Mouse (Mus musculus): ENCODE data around the gene Olfr918. TPM values are rescaled to one million over a fixed set of nuclear protein-coding genes. Genes with fewer than 3 reads are reported as not detected.

Olfr918 gene
- polyA plus RNA-seq, 2 experiments, result not detected

DNA sequence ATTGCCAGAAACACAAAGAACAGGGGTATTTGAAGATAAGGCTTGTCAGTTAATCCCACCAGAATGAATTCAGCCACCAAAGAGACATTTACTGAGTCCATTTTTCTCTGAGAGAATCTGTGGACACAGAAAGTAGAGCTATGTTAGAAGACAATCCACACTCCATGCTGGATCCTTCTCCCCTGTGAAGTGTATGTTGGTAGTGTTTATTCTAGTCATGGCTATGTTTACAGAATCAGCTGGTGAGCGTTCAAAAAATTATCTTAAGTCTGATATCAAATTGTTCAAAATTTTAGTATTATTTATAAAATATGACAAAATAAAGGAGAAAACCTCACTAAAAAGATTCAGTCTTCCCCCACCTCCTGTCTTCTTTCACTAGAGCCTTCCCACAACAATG, 8.7 kb downstream of the Olfr918 start, which contains the start of gene Olfr917:
Gene Olfr917, minus strand, starts transcription at position 101 of the 400 bp plus-strand sequence.
- Histone ChIP-seq H3K27me3 (ENCODE audit: control insufficient read depth, insufficient read depth, low read length) (no peaks in the 10 kb centered on the region), H3K4me3 (ENCODE audit: insufficient read depth in 1 of 2, low read depth in 2 of 2, low read length in 2 of 2) (no peak within 1 kb of the TSS), H3K4me2 (ENCODE audit: low read depth) (no peak within 1 kb of the TSS), H3K36me3 (replicated peaks; ENCODE audit: control insufficient read depth, insufficient read depth, low read depth) (no peaks in the 10 kb centered on the region), H3K9ac (replicated peaks) (no peak within 1 kb of the TSS), H3K27ac (no peak within 1 kb of the TSS), H3K9me3 (ENCODE audit: control insufficient read depth, low read length) (no peaks in the 10 kb centered on the region), H3K4me1 (replicated peaks; ENCODE audit: control insufficient read depth in 2 of 2, insufficient read depth in 2 of 2, low read length in 1 of 2) (no peaks in the 10 kb centered on the region)
- DNase-seq (ENCODE audit: low read depth in 3 of 3, low spot score in 3 of 3), result no peak
- 59% methylated on average over 1 of the region's 1 CpGs for WGBS (ENCODE audit: insufficient replicate concordance)
- no peak for TF ChIP-seq EP300 (IDR thresholded peaks at IDR 0.05; ENCODE audit: low read depth)
- ATAC-seq (ENCODE audit: insufficient read depth), result no peak

DNA sequence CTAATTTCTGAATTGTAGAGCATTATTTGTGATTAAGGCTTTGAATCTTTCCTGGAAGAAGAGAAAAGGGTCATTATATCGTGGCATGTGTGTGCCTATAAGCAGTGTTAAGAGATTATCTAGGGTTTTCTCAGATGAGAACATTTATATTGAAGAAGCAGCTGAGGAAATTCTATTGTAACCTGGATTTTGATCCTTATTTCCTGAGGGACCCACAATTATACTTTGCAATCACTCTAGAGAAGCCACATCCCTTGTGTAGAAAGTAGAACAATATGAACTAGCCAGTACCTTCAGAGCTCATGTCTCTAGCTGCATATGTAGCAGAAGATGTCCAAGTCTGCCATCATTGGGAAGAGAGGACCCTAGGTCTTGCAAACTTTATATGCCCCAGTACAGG, 14.6 kb downstream of the Olfr918 start, which contains the start of gene Olfr916:
Gene Olfr916, minus strand, starts transcription at position 101 of the 400 bp plus-strand sequence.
- H3K27ac ChIP-seq, result no peak within 1 kb of the TSS

DNA sequence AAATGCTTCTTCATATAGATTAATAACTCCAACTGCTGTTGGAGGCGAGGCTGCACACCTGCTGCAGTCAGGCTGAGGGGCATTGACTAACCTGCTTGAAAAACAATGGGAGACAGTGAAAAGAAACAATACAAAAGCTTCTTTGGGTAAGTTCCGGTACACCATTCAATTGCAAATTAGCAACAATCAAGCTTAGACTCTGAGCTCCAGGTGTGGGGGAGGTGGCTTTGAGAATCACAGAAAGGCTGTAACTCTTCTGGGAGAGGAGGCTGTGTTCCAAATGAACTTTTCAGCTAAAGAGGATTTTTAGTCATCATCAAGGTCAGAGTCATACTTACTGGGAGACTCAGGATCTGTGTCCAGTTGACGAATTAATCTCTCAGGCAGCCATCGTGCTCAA, 42.0 kb downstream of the Olfr918 start:
- ATAC-seq (ENCODE audit: insufficient read depth), result no peak
- H3K4me3 ChIP-seq (ENCODE audit: insufficient read depth in 1 of 2, low read depth in 2 of 2, low read length in 2 of 2), result no peak overlapping the region
- H3K4me1 ChIP-seq (replicated peaks; ENCODE audit: control insufficient read depth in 2 of 2, insufficient read depth in 2 of 2, low read length in 1 of 2), result no peaks in the 10 kb centered on the region
- WGBS (ENCODE audit: insufficient replicate concordance), result 48% methylated on average over 4 of the region's 4 CpGs
- DNase-seq (ENCODE audit: low read depth in 3 of 3, low spot score in 3 of 3), result no peak
- H3K36me3 ChIP-seq (replicated peaks; ENCODE audit: control insufficient read depth, insufficient read depth, low read depth), result no peaks in the 10 kb centered on the region
- no peaks in the 10 kb centered on the region for H3K9me3 ChIP-seq (ENCODE audit: control insufficient read depth, low read length)
- H3K9ac ChIP-seq (replicated peaks), result no peak overlapping the region
- H3K27ac ChIP-seq, result no peak overlapping the region
- no peak for TF ChIP-seq CTCF (IDR thresholded peaks at IDR 0.05; ENCODE audit: low read depth)
- TF ChIP-seq EP300 (IDR thresholded peaks at IDR 0.05; ENCODE audit: low read depth), result no peak
- H3K27me3 ChIP-seq (ENCODE audit: control insufficient read depth, insufficient read depth, low read length), result no peaks in the 10 kb centered on the region
- no peak overlapping the region for H3K4me2 ChIP-seq (ENCODE audit: low read depth)

More for the DNA sequence above, 14.6 kb downstream of the Olfr918 start, which contains the start of gene Olfr916:
- Histone ChIP-seq H3K36me3 (replicated peaks; ENCODE audit: control insufficient read depth, insufficient read depth, low read depth) (no peaks in the 10 kb centered on the region), H3K4me3 (ENCODE audit: insufficient read depth in 1 of 2, low read depth in 2 of 2, low read length in 2 of 2) (no peak within 1 kb of the TSS), H3K27me3 (ENCODE audit: control insufficient read depth, insufficient read depth, low read length) (no peaks in the 10 kb centered on the region), H3K4me1 (replicated peaks; ENCODE audit: control insufficient read depth in 2 of 2, insufficient read depth in 2 of 2, low read length in 1 of 2) (no peaks in the 10 kb centered on the region), H3K9me3 (ENCODE audit: control insufficient read depth, low read length) (no peaks in the 10 kb centered on the region), H3K4me2 (ENCODE audit: low read depth) (no peak within 1 kb of the TSS), H3K9ac (replicated peaks) (no peak within 1 kb of the TSS)
- ATAC-seq (ENCODE audit: insufficient read depth), result no peak
- TF ChIP-seq EP300 (IDR thresholded peaks at IDR 0.05; ENCODE audit: low read depth), result no peak
- TF ChIP-seq CTCF (IDR thresholded peaks at IDR 0.05; ENCODE audit: low read depth), result no peak
- WGBS (ENCODE audit: insufficient replicate concordance), result 43% methylated on average over 1 of the region's 1 CpGs
- no peak for DNase-seq (ENCODE audit: low read depth in 3 of 3, low spot score in 3 of 3)

Other genes starting within 250 kb of the Olfr918 start
- not detected in 2 replicates for gene Olfr901, start 245.1 kb downstream of the Olfr918 start, polyA plus RNA-seq (2012; rRNA removed)
- not detected in 2 replicates for gene Olfr901, start 245.1 kb downstream of the Olfr918 start, polyA plus RNA-seq (2014; fragmentation: Nextera tagmentation; extraction: Ambion mirVana)
- gene Olfr902, start 226.9 kb downstream of the Olfr918 start, polyA plus RNA-seq (2012; rRNA removed), result not detected in 2 replicates
- gene Olfr902, start 226.9 kb downstream of the Olfr918 start, polyA plus RNA-seq (2014; fragmentation: Nextera tagmentation; extraction: Ambion mirVana), result not detected in 2 replicates
- gene Olfr904, start 211.5 kb downstream of the Olfr918 start, polyA plus RNA-seq (2012; rRNA removed), result not detected in 2 replicates
- not detected in 2 replicates for gene Olfr904, start 211.5 kb downstream of the Olfr918 start, polyA plus RNA-seq (2014; fragmentation: Nextera tagmentation; extraction: Ambion mirVana)
- not detected in 2 replicates for gene Olfr905, start 203.5 kb downstream of the Olfr918 start, polyA plus RNA-seq (2012; rRNA removed)
- gene Olfr905, start 203.5 kb downstream of the Olfr918 start, polyA plus RNA-seq (2014; fragmentation: Nextera tagmentation; extraction: Ambion mirVana), result not detected in 2 replicates
- not detected in 2 replicates for gene Olfr906, start 187.5 kb downstream of the Olfr918 start, polyA plus RNA-seq (2012; rRNA removed)
- not detected in 2 replicates for gene Olfr906, start 187.5 kb downstream of the Olfr918 start, polyA plus RNA-seq (2014; fragmentation: Nextera tagmentation; extraction: Ambion mirVana)
- gene Olfr907, start 178.8 kb downstream of the Olfr918 start, polyA plus RNA-seq (2012; rRNA removed), result not detected in 2 replicates
- not detected in 2 replicates for gene Olfr907, start 178.8 kb downstream of the Olfr918 start, polyA plus RNA-seq (2014; fragmentation: Nextera tagmentation; extraction: Ambion mirVana)
- not detected in 2 replicates for gene Olfr911-ps1, start 153.0 kb downstream of the Olfr918 start, polyA plus RNA-seq (2012; rRNA removed)
- gene Olfr911-ps1, start 153.0 kb downstream of the Olfr918 start, polyA plus RNA-seq (2014; fragmentation: Nextera tagmentation; extraction: Ambion mirVana), result not detected in 2 replicates
- not detected in 2 replicates for gene Olfr910, start 136.8 kb downstream of the Olfr918 start, polyA plus RNA-seq (2012; rRNA removed)
- gene Olfr910, start 136.8 kb downstream of the Olfr918 start, polyA plus RNA-seq (2014; fragmentation: Nextera tagmentation; extraction: Ambion mirVana), result not detected in 2 replicates
- not detected in 2 replicates for gene Olfr912, start 94.4 kb downstream of the Olfr918 start, polyA plus RNA-seq (2012; rRNA removed)
- not detected in 2 replicates for gene Olfr912, start 94.4 kb downstream of the Olfr918 start, polyA plus RNA-seq (2014; fragmentation: Nextera tagmentation; extraction: Ambion mirVana)
- not detected in 2 replicates for gene Olfr913, start 81.8 kb downstream of the Olfr918 start, polyA plus RNA-seq (2012; rRNA removed)
- not detected in 2 replicates for gene Olfr913, start 81.8 kb downstream of the Olfr918 start, polyA plus RNA-seq (2014; fragmentation: Nextera tagmentation; extraction: Ambion mirVana)
- not detected in 2 replicates for gene Olfr914, start 69.5 kb downstream of the Olfr918 start, polyA plus RNA-seq (2012; rRNA removed)
- gene Olfr914, start 69.5 kb downstream of the Olfr918 start, polyA plus RNA-seq (2014; fragmentation: Nextera tagmentation; extraction: Ambion mirVana), result not detected in 2 replicates
- not detected in 2 replicates for gene Olfr916, start 14.7 kb downstream of the Olfr918 start, polyA plus RNA-seq (2012; rRNA removed)
- gene Olfr916, start 14.7 kb downstream of the Olfr918 start, polyA plus RNA-seq (2014; fragmentation: Nextera tagmentation; extraction: Ambion mirVana), result not detected in 2 replicates
- gene Olfr917, start 8.8 kb downstream of the Olfr918 start, polyA plus RNA-seq (2012; rRNA removed), result not detected in 2 replicates
- not detected in 2 replicates for gene Olfr917, start 8.8 kb downstream of the Olfr918 start, polyA plus RNA-seq (2014; fragmentation: Nextera tagmentation; extraction: Ambion mirVana)
- not detected in 2 replicates for gene Olfr919, start 29.1 kb upstream of the Olfr918 start, polyA plus RNA-seq (2012; rRNA removed)
- gene Olfr919, start 29.1 kb upstream of the Olfr918 start, polyA plus RNA-seq (2014; fragmentation: Nextera tagmentation; extraction: Ambion mirVana), result not detected in 2 replicates
- 3.0 and 4.5 TPM in 2 replicates for gene Vwa5a, start 43.7 kb upstream of the Olfr918 start, polyA plus RNA-seq (2012; rRNA removed)
- 8.5 TPM in 2 replicates for gene Vwa5a, start 43.7 kb upstream of the Olfr918 start, polyA plus RNA-seq (2014; fragmentation: Nextera tagmentation; extraction: Ambion mirVana)
- gene Olfr920, start 77.7 kb upstream of the Olfr918 start, polyA plus RNA-seq (2012; rRNA removed), result 0.03 and 0.04 TPM in 2 replicates
- not detected in 2 replicates for gene Olfr920, start 77.7 kb upstream of the Olfr918 start, polyA plus RNA-seq (2014; fragmentation: Nextera tagmentation; extraction: Ambion mirVana)
- not detected in 2 replicates for gene Olfr921, start 98.5 kb upstream of the Olfr918 start, polyA plus RNA-seq (2012; rRNA removed)
- not detected in 2 replicates for gene Olfr921, start 98.5 kb upstream of the Olfr918 start, polyA plus RNA-seq (2014; fragmentation: Nextera tagmentation; extraction: Ambion mirVana)
- not detected in 2 replicates for gene Olfr922, start 140.0 kb upstream of the Olfr918 start, polyA plus RNA-seq (2012; rRNA removed)
- gene Olfr922, start 140.0 kb upstream of the Olfr918 start, polyA plus RNA-seq (2014; fragmentation: Nextera tagmentation; extraction: Ambion mirVana), result not detected in 2 replicates
- not detected in 2 replicates for gene Olfr923, start 151.9 kb upstream of the Olfr918 start, polyA plus RNA-seq (2012; rRNA removed)
- not detected in 2 replicates for gene Olfr923, start 151.9 kb upstream of the Olfr918 start, polyA plus RNA-seq (2014; fragmentation: Nextera tagmentation; extraction: Ambion mirVana)
- gene Olfr924, start 169.8 kb upstream of the Olfr918 start, polyA plus RNA-seq (2012; rRNA removed), result not detected in 2 replicates
- not detected in 2 replicates for gene Olfr924, start 169.8 kb upstream of the Olfr918 start, polyA plus RNA-seq (2014; fragmentation: Nextera tagmentation; extraction: Ambion mirVana)
- gene Olfr26, start 180.5 kb upstream of the Olfr918 start, polyA plus RNA-seq (2012; rRNA removed), result not detected in 2 replicates
- not detected in 2 replicates for gene Olfr26, start 180.5 kb upstream of the Olfr918 start, polyA plus RNA-seq (2014; fragmentation: Nextera tagmentation; extraction: Ambion mirVana)
- gene Olfr926, start 202.5 kb upstream of the Olfr918 start, polyA plus RNA-seq (2012; rRNA removed), result not detected in 2 replicates
- not detected in 2 replicates for gene Olfr926, start 202.5 kb upstream of the Olfr918 start, polyA plus RNA-seq (2014; fragmentation: Nextera tagmentation; extraction: Ambion mirVana)

Data from liver, embryonic 14.5 days (tissue).